Mouse (Mus musculus) forebrain, embryonic 11.5 days (tissue): ENCODE measurements at regions not wholly inside any gene's neighbourhood (a gene's known extent, or its start where the extent isn't known, plus 50 kb on each side); places are given as distances from the start of the nearest gene placed in this dataset.

ENCODE experiments used
- ATAC-seq: fragments of 200-750 bp; cut with Nextera tagmentation; replicated peaks from 2 replicates; pipeline ENCODE4 v1.8.0; 2017; ENCODE audit warnings: moderate TSS enrichment; ENCODE audit not compliant: low FRiP score
- DNase-seq: peaks from one replicate; pipeline ENCODE4 v3.0.0-alpha.2; 2017; ENCODE audit warnings: low spot score
- H3K27ac ChIP-seq: fragments of 300-500 bp; sonication (generic); 2 replicates; pipeline ENCODE4 v1.5.1; 2014; ENCODE audit warnings: low read depth, low read length
- H3K27me3 ChIP-seq: fragments of 300-500 bp; sonication (generic); 2 replicates; pipeline ENCODE4 v1.6.1; 2014; ENCODE audit warnings: mild to moderate bottlenecking, low read length, mixed read lengths; ENCODE audit not compliant: control insufficient read depth, insufficient read depth
- H3K36me3 ChIP-seq: fragments of 300-500 bp; sonication (generic); 2 replicates; pipeline ENCODE4 v1.6.1; 2014; ENCODE audit warnings: mild to moderate bottlenecking, low read length, moderate library complexity, mixed read lengths; ENCODE audit not compliant: control insufficient read depth, insufficient read depth
- H3K4me1 ChIP-seq: fragments of 300-500 bp; sonication (generic); replicated peaks from 2 replicates; pipeline ENCODE4 v1.6.1; 2014; ENCODE audit warnings: low read length, mixed read lengths; ENCODE audit not compliant: control insufficient read depth, insufficient read depth
- H3K4me2 ChIP-seq: fragments of 300-500 bp; sonication (generic); 2 replicates; pipeline ENCODE4 v1.6.1; 2014; ENCODE audit warnings: low read depth, mild to moderate bottlenecking, low read length, moderate library complexity, mixed read lengths; ENCODE audit not compliant: severe bottlenecking
- H3K4me3 ChIP-seq: fragments of 300-500 bp; sonication (generic); 2 replicates; pipeline ENCODE4 v1.5.1; 2014; ENCODE audit warnings: low read depth, low read length
- H3K9ac ChIP-seq: fragments of 300-500 bp; sonication (generic); 2 replicates; pipeline ENCODE4 v1.6.1; 2014; ENCODE audit warnings: low read length
- H3K9me3 ChIP-seq: fragments of 300-500 bp; sonication (generic); 2 replicates; pipeline ENCODE4 v1.6.1; 2016; ENCODE audit warnings: low read length, mixed read lengths; ENCODE audit not compliant: control insufficient read depth
- WGBS: fragments of 180-500 bp; shearing (Covaris S2); extraction: QIAGEN DNeasy Blood & Tissue Kit; methylation state at CpG from one replicate; pipeline ENCODE4 v1.1.7; 2014; 5-methylcytosine and 5-hydroxymethylcytosine counted together

DNA sequence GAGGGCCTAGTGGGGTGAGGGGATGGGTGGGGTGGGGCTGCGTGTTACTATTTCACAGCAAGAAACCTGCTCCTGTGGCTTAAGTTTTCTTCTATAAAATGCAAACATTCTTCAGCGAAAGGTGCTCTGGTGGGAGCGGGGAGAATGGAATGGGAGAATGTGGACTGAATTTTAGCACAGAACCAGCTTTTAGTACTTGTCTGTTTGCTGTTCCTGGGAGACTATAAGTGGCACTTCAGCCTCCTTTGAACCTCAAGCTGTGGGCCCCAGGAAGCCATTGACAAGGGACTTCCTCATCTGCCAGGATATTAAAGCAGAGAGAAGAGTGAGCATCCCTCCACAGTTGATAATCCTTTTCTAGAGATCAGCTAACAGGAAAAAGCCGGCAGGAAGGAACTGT, 580.2 kb downstream of the Zfp706 start:
- no peaks in the 10 kb centered on the region for H3K4me1 ChIP-seq
- H3K9ac ChIP-seq, result no peak overlapping the region
- WGBS, result 65% methylated on average over 4 of the region's 4 CpGs
- no peaks in the 10 kb centered on the region for H3K9me3 ChIP-seq
- no peaks in the 10 kb centered on the region for H3K36me3 ChIP-seq
- no peak overlapping the region for H3K4me3 ChIP-seq
- H3K4me2 ChIP-seq, result no peak overlapping the region
- no peaks in the 10 kb centered on the region for H3K27me3 ChIP-seq
- no peak overlapping the region for H3K27ac ChIP-seq
- DNase-seq (no peak), ATAC-seq (no peak)

DNA sequence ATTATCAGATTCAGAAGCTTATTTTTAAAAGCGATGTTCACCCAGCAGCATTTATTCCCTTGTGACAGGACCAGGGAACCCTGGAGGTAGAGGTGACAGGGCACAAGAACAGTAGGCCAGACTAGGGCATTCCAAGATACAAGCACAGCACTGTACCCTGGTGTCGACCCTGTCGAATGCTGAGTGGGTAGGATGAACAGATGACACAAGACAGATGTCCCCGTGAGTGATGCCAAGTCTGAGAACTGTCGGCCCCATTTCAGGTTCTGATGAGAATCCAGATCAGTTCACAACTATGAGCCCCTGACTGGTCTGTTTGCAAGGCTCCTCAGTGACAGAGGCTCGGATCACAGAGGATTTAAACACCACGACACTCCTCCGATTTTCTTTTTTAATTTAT, 581.7 kb downstream of the Zfp706 start:
- H3K4me2 ChIP-seq, result no peak overlapping the region
- no peak for DNase-seq
- H3K27me3 ChIP-seq, result no peaks in the 10 kb centered on the region
- no peak for ATAC-seq
- H3K9me3 ChIP-seq, result no peaks in the 10 kb centered on the region
- H3K27ac ChIP-seq, result no peak overlapping the region
- H3K36me3 ChIP-seq, result no peaks in the 10 kb centered on the region
- H3K4me1 ChIP-seq, result no peaks in the 10 kb centered on the region
- 92% methylated on average over 8 of the region's 8 CpGs for WGBS
- no peak overlapping the region for H3K9ac ChIP-seq
- H3K4me3 ChIP-seq, result no peak overlapping the region

DNA sequence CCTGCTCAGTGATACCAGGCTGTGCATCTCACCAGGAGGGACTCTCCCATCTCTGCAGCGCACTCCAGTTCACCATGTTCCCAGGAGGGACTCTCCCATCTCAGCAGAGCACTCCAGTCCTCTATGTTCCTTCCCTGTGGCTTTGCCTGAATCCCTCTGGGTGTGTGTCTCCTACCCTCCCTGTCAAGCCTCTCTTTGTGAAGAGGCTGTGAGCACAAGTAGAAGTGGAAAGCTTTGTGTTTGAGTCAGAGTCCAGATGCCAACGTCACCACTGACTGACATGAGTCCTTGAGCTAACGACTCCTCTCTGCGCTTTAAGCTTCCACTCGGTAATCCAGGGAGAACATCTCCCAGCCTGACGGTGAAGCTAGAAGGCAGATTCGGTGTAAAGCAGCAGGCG, 583.5 kb downstream of the Zfp706 start:
- Histone ChIP-seq H3K4me3 (no peak overlapping the region), H3K4me2 (no peak overlapping the region), H3K27ac (no peak overlapping the region), H3K27me3 (no peaks in the 10 kb centered on the region), H3K9me3 (no peaks in the 10 kb centered on the region), H3K36me3 (no peaks in the 10 kb centered on the region), H3K9ac (no peak overlapping the region), H3K4me1 (no peaks in the 10 kb centered on the region)
- DNase-seq (peak; percentile 30), ATAC-seq (no peak)
- 81% methylated on average over 8 of the region's 8 CpGs for WGBS

DNA sequence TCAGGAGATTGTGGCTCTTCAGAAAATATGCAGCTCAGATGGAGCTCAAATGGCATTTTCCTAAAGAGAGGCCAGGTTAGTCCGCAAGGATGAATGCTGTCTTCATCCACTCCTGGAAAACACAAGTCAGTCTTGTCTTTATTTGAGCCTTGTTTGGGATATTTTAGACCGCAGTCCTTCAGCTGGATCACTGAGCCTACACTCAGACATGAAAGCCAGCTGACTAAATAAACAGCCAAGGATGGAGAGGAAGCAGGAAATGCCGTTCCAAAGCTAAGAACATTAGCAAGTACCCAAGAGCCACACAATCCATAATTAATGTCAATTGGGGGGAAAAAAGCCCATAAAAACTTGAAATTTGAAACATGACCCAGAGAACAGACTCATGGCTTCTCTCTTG, 584.8 kb downstream of the Zfp706 start:
- Histone ChIP-seq H3K27ac (no peak overlapping the region), H3K4me1 (no peaks in the 10 kb centered on the region), H3K4me2 (no peak overlapping the region), H3K36me3 (no peaks in the 10 kb centered on the region), H3K9ac (no peak overlapping the region), H3K27me3 (no peaks in the 10 kb centered on the region), H3K4me3 (no peak overlapping the region), H3K9me3 (no peaks in the 10 kb centered on the region)
- no peak for ATAC-seq
- WGBS, result 77% methylated on average over 3 of the region's 3 CpGs
- peak; percentile 18 for DNase-seq

DNA sequence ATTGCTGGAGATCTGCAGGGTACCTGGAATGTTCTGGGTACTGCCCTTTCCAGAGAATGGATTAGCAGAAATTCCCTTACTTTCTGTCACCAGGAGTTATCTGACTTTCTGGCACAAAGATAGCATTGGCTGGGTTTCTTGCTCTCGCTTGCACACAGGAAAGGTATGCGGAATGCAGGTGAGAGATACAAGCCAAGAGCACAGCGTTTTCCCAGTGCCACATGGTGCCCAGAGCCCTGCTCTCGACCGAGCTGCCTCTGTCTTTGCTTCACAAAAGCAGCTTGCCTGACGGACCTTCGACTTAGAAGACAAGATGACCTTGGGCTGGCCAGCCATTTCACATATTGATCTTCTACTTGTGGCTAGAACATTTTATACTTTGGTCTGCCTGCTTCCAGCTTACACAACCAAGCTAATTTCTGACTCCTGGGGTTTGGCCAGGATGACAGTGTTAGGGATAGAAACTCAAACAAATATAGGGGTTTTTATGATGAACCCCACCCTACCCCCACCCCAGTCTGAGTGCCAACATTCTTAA, 587.6 kb downstream of the Zfp706 start:
- DNase-seq, result peak; percentile 19
- ATAC-seq, result no peak
- Histone ChIP-seq H3K9ac (no peak overlapping the region), H3K27ac (no peak overlapping the region), H3K36me3 (no peaks in the 10 kb centered on the region), H3K4me1 (no peaks in the 10 kb centered on the region), H3K9me3 (no peaks in the 10 kb centered on the region), H3K27me3 (no peaks in the 10 kb centered on the region), H3K4me3 (no peak overlapping the region), H3K4me2 (no peak overlapping the region)
- WGBS, result 87% methylated on average over 7 of the region's 7 CpGs

DNA sequence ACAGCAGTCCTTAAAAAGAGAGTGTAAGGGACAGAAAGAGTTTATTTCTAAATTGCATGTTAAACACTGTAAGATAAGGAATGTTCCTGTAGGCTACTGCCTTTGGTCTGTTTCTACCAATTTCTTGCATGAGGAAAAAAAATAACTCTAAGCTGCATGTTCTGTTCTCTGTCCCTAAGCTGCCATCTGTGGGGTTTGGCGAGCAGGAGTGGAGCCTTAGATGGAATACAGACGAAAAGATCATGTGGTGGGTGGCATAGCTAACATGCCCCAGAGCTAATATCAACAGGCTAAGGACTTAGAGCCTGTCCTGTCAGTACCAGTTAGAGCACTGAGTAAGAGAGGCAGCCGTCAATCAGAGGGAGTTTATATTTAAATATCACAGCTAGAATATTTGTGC, 590.1 kb downstream of the Zfp706 start:
- 90% methylated on average over 3 of the region's 3 CpGs for WGBS
- Histone ChIP-seq H3K9me3 (no peaks in the 10 kb centered on the region), H3K9ac (no peak overlapping the region), H3K27me3 (no peaks in the 10 kb centered on the region), H3K27ac (no peak overlapping the region), H3K36me3 (no peaks in the 10 kb centered on the region), H3K4me1 (no peaks in the 10 kb centered on the region), H3K4me3 (no peak overlapping the region), H3K4me2 (no peak overlapping the region)
- no peak for ATAC-seq
- DNase-seq, result no peak

DNA sequence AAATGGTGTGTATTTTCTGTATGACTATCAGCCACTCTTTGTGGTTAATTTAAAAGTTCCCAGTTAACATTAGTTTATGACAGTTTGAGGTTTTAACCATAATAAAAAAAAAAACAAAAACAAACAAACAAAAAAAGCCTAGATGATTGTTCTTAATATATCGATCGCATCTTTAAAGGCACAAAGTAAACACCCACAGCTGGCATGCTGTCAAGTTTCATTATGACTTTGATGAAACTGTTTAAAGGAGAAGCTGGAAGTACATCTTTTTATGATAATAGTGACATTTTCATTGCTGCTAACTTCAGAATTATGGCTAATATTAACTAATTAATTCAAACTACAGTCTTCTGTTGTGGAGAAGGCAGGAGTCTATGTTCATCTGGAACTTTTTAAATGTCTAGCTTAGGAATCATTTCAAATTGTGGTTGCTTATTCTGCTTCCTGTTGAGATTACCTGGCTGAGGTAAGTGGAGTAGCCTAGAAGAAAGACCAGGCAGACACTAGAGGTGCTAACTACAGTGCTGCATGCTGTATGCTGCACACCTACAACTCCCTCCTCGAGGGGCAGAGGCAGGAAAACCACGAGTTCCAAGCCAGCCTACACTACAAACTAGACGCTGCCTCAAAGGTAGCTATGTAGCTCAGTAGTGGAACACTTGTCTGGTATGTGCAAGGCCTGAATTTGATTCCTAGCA, 591.9 kb downstream of the Zfp706 start:
- H3K9me3 ChIP-seq, result no peaks in the 10 kb centered on the region
- no peak overlapping the region for H3K9ac ChIP-seq
- H3K4me1 ChIP-seq, result no peaks in the 10 kb centered on the region
- no peak overlapping the region for H3K27ac ChIP-seq
- ATAC-seq (no peak), DNase-seq (peak; percentile 8)
- H3K4me2 ChIP-seq, result no peak overlapping the region
- no peaks in the 10 kb centered on the region for H3K27me3 ChIP-seq
- H3K36me3 ChIP-seq, result no peaks in the 10 kb centered on the region
- H3K4me3 ChIP-seq, result no peak overlapping the region
- WGBS, result 91% methylated on average over 5 of the region's 5 CpGs

DNA sequence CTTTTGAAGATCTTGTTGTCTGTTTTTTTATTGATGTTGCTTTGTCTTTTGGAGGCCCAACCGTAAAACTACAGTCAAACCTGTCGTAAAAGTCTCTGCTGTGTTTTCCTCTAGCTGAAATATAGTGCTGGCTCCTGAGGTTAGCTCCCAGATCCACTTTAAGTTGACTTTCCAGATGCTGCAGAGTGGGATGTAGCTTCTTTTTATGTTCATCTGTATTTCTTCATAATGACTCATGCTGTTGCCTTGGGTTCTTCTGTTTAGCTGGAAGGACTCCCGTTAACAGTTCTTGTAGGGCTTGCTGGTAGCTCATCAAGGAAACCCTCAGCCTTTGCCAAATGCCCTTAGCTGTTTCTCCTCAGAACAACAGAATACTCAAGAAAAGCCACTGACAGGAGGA, 595.6 kb downstream of the Zfp706 start:
- H3K4me3 ChIP-seq, result no peak overlapping the region
- H3K4me2 ChIP-seq, result no peak overlapping the region
- no peak overlapping the region for H3K9ac ChIP-seq
- no peaks in the 10 kb centered on the region for H3K4me1 ChIP-seq
- H3K27ac ChIP-seq, result no peak overlapping the region
- WGBS, result 92% methylated on average over 3 of the region's 3 CpGs
- no peaks in the 10 kb centered on the region for H3K36me3 ChIP-seq
- ATAC-seq (no peak), DNase-seq (no peak)
- no peaks in the 10 kb centered on the region for H3K27me3 ChIP-seq
- H3K9me3 ChIP-seq, result no peaks in the 10 kb centered on the region

DNA sequence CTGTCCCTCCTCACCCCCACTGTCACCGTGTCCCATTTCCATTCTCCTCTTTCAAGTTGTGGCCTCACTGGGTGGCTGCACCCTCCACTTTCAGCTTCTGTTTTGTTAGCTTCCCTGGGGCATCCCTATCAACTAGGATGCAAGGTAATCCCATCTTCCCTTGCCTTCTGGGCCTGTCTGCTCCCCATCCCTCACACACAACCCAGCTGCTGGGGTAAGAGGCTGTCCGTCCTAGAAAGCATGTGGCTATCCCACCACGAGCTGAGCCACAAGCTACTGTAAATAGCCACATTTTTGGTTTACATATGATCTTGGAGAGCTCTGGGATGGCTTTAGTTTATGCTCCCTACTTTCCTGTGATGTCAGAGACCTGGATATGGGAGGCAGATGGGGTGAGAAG, 602.1 kb downstream of the Zfp706 start:
- 75% methylated on average over 3 of the region's 3 CpGs for WGBS
- Histone ChIP-seq H3K4me3 (no peak overlapping the region), H3K27ac (no peak overlapping the region), H3K9me3 (no peaks in the 10 kb centered on the region), H3K4me1 (no peaks in the 10 kb centered on the region), H3K36me3 (no peaks in the 10 kb centered on the region), H3K27me3 (no peaks in the 10 kb centered on the region), H3K9ac (no peak overlapping the region), H3K4me2 (no peak overlapping the region)
- ATAC-seq (no peak), DNase-seq (no peak)
